Mouse (Mus musculus) retina, postnatal 7 days (tissue): ENCODE measurements at regions not wholly inside any gene's neighbourhood (a gene's known extent, or its start where the extent isn't known, plus 50 kb on each side); places are given as distances from the start of the nearest gene placed in this dataset.
A peak's percentile ranks its signal among the peaks of the same experiment; 100 is the strongest.

ENCODE experiments used
- DNase-seq: peaks from one replicate; pipeline ENCODE4 v3.0.0-alpha.2; 2012; ENCODE audit warnings: low read depth, low spot score

DNA sequence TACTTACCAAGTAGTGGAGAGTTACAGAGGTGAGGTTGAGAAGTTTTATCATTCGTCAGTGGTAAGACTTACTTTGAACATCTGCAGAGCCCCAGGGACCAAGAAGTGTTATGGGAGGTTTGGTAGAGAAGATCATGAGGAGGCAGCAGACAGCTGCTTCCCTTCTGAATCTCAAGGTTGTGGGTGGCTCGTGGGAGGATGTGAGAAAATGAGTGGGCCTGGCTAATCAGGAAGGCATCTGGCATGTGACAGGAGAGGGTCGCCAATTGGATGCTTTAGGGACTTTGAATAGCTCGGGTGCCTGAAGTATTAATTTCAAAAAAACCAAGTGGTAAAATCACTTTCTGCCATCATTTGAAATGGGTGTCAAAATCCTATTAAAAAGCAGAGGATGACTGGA is 258.9 kb downstream of the Sqor start:
- no peak for DNase-seq

DNA sequence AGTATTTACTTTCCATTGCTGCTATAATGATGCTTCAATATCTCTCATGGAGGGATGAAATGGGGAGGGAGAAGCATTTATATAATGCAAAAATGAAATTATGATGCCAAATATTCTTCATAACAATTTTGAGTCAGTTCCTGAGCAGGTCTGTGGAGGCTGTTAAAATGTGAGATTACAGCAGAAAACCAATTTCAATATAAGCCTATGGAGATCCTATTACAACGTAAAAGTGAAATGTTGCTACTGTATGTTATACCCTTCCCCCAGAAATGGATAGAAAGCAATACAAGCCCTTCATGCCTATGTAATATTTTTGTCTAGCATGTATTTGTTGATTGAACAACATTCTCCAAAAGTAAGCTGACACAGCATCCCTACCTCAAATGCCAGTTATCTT is 259.3 kb downstream of the Sqor start:
- DNase-seq: no peak

DNA sequence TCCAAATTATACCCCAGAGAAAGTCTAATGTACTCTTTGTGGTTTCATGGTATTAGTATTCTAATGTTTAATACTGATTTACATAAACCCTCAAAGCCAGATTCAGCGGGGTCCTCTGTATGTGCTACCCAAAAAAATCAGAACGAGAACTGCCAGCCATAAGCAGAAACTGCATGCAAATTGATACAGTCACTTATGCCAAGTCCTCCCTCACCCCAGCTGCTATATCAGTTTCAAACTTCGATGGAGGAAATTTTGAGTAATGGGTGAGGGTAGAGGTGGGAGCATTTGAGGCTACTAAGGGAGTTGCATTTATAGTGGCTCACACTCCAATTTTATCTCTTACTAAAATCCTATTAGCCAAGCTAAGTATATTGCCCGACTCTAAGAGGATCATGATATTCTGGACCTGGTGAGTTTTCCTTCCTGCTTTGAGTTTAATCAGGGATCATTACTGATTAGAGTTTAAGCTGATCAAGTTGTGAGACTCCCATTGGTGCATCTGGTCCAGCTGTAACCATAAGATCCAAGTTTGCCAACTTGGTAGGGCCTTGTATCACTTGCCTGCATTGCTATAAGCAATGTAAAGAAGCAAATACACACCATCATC is 260.0 kb downstream of the Sqor start:
- DNase-seq: peak; percentile 62

DNA sequence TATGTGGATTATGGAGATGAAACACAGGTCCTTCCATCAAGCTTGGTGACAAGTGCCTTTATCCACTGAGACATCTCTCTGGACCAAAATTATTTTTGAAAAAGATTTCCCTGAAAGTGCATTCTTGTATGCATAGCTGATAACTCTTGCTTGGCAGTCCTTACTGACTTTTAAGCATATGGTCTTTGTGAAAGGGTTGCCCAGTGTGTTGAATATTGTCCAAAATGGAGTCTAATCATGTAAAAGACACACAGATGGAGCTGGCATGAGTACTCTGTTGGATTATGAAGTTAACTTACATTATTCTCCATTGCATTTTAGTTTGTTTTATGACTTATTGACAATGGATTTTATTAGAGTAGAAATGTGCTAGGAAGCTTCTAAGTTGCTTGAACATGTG is 282.3 kb downstream of the Sqor start:
- no peak for DNase-seq

DNA sequence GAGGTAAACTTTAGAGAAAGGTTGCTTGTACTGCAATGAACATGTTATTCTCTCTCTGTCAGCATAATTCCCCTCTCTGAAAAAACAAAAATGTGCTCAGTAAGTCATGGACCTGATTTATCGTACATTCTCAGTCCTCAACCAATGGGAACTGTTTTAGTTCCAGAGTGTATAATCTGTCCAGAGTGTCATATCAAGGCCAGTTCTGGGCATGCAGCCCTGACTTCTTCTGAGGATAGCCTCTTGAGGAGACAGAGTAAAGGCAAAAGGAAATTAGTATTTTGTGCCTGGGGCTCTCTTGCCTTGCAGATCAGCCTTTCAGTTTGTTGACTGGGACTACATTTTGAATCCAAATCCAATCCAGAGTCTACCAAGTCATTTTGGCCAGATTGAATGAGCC is 299.6 kb downstream of the Sqor start:
- no peak for DNase-seq

DNA sequence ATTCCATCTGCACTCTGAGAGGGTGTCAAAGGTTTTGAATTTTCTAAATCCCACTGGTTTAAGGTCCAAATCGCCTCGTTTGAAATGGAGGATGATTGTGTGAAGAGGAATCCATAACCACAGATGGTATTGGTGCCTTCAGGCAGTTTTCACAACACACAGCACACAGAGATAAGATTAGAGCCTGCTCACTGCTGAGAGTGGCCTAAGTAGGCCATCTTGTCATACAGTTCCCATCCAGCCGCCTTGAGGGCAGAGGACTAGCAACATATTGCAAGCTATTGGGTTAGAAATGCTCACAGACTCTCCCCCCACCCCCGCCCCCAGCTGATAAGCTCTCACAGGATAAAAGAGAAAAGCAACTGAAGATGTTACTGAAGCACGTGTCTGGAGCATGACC is 303.8 kb downstream of the Sqor start:
- DNase-seq: peak; percentile 11

DNA sequence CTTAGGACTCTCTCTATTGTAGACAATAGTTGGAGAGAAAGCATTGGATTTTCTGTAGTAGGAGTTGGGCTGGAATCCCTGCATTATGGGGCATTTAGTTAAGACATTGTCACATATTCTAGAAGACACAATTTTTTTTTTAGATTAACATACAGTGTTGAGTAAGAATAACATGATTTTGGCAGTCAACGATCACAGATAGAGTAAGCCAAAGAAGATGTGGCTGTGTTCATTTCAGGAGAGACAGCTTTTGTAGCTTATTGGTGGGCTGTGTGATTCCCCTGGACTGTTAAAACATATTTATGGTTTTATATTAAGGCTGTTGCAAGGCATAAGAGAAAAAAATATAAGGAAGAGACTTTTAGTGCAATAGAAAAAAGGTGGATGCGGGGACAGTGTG is 307.6 kb downstream of the Sqor start:
- DNase-seq: no peak

DNA sequence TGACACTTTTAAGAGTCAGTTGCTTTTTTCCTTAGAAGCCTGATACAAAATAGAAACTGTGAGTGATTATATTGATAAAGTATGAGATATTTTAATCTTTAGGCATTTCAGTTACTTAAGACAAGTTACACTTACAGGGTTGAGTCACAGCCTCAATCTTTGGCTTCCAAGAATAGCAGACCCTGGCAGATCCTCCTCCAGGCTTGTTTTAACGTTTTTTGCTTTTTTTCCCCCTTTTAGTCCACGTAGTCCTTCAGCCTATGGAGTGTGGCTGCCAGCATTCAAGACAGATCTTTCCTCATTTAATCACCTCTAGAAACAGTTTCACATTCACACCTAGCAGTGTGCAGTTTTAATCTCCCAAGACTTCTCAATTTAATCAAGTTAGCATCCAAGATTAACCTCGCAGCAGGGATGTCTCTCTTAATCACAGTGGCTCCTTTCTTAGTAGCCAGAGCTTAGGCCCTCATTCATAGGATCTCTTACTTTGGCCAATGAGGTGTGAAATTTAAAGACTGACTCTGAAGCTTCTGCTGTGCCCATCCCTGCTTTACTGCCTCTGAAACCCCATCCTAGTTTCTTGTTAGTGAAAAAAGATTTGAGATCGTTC is 308.5 kb downstream of the Sqor start:
- DNase-seq: no peak

DNA sequence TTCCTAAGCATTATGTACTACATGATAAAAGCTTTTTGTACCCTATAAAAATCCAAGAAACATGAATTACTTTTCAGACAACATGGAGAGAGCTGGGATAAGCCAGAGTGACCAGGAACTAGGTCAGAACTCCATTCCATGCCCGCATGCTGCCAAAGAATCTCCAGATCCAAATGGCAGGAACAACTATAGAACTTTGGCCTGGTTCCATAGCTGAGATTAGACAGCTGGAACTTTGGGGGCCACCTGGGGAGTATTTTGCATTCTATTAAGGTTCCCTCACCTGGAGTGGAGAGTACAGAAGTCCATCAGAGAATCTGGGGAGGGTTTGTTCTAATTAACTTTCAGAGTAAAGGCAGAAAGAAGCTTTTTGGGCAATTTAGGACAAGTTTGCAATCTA is 327.7 kb downstream of the Sqor start:
- DNase-seq: no peak

DNA sequence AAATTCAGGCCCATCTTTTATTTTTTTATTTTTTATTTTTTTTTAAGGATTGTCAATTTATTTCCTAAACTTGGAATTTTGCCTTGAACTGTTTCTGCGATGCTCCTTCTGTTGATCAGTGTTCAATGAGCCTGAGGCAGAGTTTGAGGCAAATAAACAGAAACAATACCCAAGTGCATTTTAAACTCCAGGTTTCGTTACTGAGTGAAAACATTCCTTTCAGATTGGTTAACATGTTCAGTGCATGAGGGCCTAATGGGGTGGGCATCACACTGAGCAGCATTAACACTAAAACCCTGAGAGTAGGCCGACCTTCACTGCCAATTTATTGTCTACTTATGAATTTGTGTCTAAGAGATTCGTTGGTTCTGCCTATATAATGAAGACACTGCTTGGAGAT is 338.5 kb downstream of the Sqor start:
- no peak for DNase-seq

DNA sequence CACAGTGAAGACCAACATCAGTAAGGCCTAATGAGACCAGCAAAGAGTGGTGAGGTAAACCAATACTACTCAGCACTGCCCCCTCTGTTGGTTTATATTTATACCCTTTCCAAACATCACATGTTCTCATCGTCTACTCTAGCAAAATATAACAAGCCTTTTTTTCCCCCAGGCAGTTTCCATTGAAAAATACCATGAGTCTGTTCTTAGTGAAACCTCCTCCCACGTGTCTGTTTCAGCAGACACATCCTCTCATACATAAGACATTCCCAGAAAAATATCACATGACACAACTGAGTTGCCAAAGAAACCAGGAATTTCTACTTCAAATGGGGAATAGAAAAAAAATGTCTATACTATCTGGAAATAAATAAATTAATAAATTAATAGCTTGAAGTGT is 366.5 kb downstream of the Sqor start:
- no peak for DNase-seq

DNA sequence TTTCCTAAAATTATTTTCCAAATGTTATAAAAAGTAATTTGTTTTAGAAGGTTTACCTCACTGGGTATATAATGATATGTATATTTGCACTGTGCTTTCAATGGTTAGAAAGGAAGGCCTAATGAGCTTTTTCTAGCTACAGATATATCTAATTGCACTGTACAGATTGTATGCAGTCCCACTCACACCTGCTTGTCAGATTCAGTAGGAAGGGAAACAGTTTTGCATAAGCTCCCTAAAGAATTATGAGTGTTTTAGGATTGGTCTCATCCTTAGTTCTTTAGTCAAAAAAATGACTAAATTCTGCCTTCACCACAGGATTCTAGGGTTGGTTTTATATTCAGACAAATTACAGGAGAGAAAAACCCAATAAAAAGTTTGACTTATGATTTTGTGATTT is 388.1 kb downstream of the Sqor start:
- DNase-seq: no peak

DNA sequence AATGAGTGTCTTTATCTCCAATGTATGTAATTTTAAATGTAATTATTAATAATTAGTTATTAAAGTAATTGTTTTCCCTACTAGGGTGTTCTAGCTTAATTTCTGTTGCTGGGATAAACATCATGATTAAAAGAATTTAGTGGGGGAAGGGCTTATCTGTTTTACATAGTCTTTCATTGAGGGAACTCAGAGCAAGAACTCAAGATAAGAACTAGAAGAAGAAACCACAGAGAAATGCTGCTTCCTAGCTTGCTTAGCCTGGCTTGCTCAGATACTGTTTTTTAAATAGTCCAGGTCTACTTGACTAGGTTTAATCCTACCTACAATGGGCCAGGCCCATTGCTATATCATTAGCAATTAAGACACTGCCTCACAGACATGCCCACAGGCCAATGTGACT is 400.3 kb downstream of the Sqor start:
- DNase-seq: no peak

DNA sequence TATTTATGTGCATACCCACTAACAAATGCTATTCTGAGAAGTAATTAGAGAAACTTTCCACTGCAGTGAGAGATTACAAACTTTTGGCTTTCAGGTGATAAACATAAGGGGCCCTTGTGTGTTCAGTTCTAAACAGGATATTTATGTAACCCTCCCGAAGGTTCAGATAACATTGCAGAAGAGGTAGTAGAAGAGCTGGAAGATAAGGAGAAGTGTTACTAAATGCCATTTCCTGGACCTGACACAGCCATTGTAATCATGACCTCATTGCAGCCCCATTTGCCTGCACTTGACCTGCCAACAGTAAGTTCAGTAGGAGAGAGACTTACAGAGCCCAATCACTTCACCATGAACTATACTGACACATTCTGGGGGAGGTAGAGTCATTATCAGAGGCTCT is 405.6 kb downstream of the Sqor start:
- DNase-seq: no peak

DNA sequence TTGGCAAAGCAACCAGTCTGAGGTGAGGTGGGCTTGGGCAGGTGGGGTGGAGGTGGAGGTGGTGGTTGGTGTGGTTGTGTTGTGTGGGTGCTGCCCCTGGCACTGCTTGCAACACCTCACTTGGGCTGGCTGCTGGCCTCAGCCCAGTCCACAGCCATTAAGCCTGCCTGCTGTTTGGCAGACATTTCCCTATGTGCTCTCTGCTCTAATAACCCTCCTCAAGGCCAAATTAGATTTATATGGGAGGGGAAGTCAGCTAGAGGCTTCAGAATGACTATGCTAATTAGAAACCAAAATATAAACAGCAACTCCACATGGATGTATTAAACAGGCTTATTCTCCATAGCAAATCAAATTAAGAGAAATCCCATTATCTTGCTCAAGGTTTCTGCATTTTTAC is 417.2 kb downstream of the Sqor start:
- no peak for DNase-seq

DNA sequence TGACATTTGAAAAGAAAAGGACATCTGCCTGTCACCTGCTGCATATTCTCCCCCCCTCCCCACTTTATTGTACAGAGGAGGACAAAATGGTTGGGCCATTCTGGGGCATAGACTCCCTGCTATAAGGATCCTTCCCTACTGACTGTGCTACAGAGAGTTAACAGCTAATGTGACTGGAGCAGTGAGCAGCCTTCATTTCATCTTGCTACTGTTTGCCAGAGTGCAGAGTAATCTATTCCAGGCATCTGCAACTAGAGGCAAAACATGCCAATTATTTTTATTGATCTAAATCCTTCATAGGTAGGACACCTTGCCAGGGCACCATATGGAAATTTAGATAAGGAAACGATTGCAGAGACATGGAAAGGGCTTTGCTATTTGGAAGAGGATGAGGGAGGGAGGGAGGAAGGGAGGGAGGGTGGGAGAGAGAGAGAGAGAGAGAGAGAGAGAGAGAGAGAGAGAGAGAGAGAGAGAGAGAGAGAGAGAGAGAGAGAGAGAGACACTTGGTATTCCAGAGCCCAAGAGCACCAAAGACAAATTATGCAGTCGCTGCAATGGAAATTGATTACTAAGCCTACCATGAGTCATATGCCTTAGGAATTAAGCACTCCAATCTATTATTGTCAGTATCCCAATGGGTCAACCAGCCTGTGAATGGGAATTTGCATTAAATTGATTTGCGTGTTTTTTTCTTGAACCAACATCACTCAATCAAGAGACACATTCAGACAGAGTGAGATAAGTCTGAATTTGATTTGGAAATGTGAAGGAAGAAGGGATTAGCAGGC is 426.0 kb downstream of the Sqor start:
- no peak for DNase-seq

DNA sequence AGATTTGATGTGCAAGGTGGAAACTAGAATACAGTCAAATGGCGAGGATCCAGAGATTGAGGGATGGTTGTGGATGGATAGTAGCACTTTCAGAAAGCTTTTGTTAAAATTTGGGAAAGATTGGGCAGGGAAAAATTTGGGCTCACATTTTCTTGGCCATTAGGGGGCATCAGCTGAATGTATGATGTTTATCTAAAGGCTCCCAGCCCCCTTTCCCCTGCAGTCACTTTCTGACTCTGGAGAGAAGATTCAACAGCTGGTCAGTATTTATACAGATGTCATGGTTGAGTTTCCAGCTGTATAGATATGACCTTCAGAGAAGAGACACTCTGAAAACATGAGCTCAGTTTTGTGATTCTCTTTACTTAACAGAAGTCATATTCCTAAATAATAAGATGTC is 429.5 kb downstream of the Sqor start:
- no peak for DNase-seq
